Mouse (Mus musculus) T-cell, adult 66 days (primary cell): ENCODE results near the gene Gm4791. TPM values are rescaled to one million over a fixed set of nuclear protein-coding genes. Genes with fewer than 3 reads are reported as not detected.

ENCODE experiments used
- total RNA-seq, 2 experiments: library from RNA; stranded (reverse); gene quantifications; 3 replicates in 1 of 2; 4 replicates in 1 of 2; pipeline ENCODE4 v1.2.4; 2023

Gene Gm4791
- total RNA-seq = not detected

DNA sequence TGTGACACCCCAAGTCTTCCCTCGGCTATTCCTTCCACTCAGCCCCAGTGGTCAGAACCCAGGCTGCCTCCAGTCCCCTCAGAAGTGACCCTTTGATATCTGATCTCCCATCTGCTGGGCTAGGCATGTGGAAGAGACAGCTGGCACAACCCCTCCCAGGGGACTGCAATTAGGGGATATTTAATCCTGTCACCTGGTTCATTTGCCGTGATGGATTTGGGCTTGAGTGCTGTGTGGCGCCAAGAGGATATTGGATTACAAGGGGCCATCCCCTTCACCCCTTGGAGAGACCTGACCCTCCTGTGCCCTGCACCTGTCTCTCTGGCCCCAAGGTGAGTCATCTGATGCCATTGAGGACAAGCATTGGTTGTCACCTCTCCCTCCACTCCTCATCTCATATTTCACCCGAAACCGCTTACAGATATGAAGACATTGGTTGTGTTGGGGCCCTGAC is at the start of gene Gm4791:
TSS of gene Gm4791 (plus strand) at position 404 of the 454 bp plus-strand sequence.

